Comparison of ENCODE assay signal across 18 mouse cellular contexts in the genomic region with DNA sequence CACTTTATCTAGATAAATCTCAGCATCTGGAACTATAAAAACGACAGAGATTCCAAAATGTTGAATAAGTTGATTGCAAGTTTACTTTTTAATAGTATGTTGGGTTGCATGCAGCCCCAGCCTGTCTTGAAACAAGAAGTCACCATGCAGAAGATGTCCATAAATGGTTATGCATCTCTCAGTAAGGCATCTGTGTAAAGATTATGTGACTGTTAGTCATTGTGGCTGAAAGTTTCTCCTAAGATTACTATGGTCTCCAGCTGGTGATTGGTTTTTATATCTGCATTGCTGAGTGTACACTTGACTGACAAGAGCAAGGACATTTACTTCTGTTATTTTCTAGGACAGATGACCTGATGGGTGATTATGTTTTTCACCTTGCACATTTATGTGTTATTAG.
"Had no signal": no experiment of that assay in that cellular context is flagged by ENCODE, and none has a peak within 500 bp of the region (broad histone marks: within the 10 kb centered on the region; RNA-seq: fewer than 3 reads in every experiment).

No protein-coding gene starts in this region.

- H3K4me2 ChIP-seq: lung, embryonic 15.5 days; midbrain, embryonic 11.5 days; midbrain, embryonic 13.5 days; midbrain, embryonic 15.5 days; neural tube, embryonic 13.5 days; neural tube, embryonic 15.5 days; stomach, embryonic 15.5 days had no signal

- H3K27me3 ChIP-seq: lung, embryonic 15.5 days; megakaryocyte, embryonic 14.5 days; midbrain, embryonic 13.5 days; midbrain, embryonic 15.5 days; neural tube, embryonic 13.5 days; neural tube, embryonic 15.5 days; stomach, embryonic 15.5 days had no signal

- H3K27ac ChIP-seq: lung, embryonic 15.5 days; macrophage; midbrain, embryonic 13.5 days; midbrain, embryonic 15.5 days; neural tube, embryonic 13.5 days; neural tube, embryonic 15.5 days; stomach, embryonic 15.5 days; stomach, postnatal 0 days had no signal

- H3K36me3 ChIP-seq: lung, embryonic 15.5 days; midbrain, embryonic 13.5 days; midbrain, embryonic 15.5 days; neural tube, embryonic 13.5 days; neural tube, embryonic 15.5 days; stomach, embryonic 15.5 days had no signal

- H3K4me3 ChIP-seq: lung, embryonic 15.5 days; megakaryocyte, embryonic 14.5 days; midbrain, embryonic 13.5 days; midbrain, embryonic 15.5 days; neural tube, embryonic 13.5 days; neural tube, embryonic 15.5 days; stomach, embryonic 15.5 days had no signal

- DNase-seq: liver, postnatal 0 days; lung, adult 2 months; lung, postnatal 14 days; lung, postnatal 36 days; right cerebral cortex, postnatal 14 days; thymus, adult 2 months; thymus, postnatal 25 days; thymus, postnatal 4 days had no signal
